Mouse (Mus musculus): Measurements from ENCODE around the gene Fam83d.

Gene Fam83d

DNA sequence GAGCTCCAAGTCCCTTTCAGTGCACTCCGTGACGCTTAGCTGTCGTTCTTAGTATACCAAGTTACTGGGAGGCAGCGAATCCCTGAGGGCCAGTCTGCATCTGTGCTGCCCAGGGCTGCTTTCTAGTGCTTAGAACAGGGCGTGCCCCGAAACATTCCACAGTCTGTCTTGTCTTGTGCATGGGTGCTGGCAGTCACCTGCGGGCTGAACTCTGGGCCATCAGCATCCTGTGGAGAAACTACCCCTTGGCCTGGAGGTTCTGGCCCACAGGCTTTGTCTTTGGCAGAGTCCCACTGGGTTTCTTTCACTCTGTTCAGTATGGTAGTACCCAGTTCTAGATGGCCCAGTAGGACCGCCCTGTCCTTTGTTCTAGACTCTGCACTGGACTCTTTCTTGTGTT is 32.9 kb downstream of the Fam83d start:
- DNase-seq (ENCODE audit: low read depth, low spot score) = no peak

DNA sequence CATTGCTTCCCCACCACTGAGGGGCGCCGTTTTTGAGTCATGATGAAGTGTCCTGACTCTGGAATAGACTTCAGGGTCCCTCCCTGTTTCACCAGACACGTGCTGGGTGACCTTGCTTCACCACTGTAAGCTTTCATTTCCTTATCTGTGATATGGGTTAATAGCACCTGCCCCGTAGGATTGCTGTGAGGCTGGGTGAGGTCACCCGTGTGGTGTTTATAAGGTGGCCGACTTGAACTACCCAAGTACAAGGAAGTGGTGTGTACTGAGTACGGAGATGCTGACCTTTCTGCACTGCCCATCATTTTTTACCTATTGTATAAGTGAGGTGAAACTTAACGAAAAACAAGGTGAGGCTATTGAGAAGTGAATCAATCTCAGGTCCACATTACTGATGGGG is 35.7 kb downstream of the Fam83d start:
- DNase-seq (ENCODE audit: low read depth, low spot score) = no peak

- DNase-seq (ENCODE audit: low read depth, low spot score) = no peak
Observed at GRCm38 (mm10) chr2:158815686-158816085, 47.8 kb downstream of the Fam83d start.

DNA sequence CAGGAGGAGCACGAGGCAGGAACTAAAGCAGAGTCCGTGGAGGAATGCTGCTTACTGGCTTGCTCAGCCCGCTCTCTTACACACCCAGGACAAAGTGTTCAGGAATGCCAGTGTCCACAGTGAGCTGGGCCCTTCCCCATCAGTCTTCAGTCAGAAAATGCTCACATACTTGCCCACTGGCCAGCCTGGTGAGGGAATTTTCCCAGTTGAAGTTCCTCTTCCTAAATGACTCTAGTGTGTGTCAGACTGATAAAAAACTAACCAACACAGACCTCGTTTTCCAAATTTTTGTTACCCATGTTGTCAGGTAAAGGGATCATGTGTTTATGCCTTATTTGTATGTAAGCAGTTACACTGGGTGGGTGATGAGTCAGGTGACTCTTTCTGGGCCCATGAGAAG is 48.3 kb downstream of the Fam83d start:
- DNase-seq (ENCODE audit: low read depth, low spot score) = no peak

DNA sequence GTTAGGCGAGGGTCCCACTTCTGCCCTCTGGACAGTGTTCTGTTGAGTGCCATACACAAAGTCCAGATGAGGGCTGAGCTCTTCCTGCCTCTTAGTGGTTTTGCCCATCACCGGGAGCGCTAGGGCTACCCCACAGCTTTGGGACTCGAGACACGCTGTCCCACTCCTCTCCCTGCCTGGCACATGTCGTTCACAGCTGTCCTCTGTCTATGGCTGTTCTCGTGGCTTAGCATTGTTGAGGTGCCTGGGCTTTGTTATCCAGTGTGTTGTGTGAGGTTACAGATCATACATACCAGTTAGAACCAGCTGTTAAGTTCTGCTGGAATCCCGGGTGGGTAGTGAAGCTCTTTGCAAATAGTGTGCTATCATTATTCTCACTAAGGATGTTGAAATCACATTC is 49.8 kb downstream of the Fam83d start:
- no peak for DNase-seq (ENCODE audit: low read depth, low spot score)

DNA sequence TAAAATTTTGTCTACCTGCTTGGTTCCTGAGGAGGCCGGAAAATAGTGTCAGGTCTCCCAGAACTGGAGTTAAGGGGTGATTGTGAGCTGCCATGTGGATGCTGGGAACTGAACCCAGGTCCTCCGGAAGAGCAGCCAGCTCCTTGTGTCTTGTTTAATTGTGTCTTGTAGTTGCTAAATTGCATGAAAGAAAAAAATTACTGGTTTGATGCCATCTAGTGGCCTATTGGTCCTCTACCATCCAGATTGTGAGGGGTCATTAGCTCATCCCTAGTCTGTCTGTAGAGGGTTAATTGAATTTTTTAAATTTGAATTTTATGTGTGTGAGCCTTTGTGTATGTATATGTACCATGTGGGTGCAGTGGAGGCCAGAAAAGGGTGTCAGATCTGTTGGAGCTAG is 60.2 kb downstream of the Fam83d start:
- DNase-seq (ENCODE audit: low read depth, low spot score) = no peak

GRCm38 (mm10) chr2:158829746-158830145 is 61.9 kb downstream of the Fam83d start:
- DNase-seq (ENCODE audit: low read depth, low spot score) = no peak

GRCm38 (mm10) chr2:158833221-158833620 is 65.3 kb downstream of the Fam83d start:
- DNase-seq (ENCODE audit: low read depth, low spot score) = no peak

GRCm38 (mm10) chr2:158833645-158834044 is 65.8 kb downstream of the Fam83d start:
- no peak for DNase-seq (ENCODE audit: low read depth, low spot score)
